Mouse (Mus musculus) embryonic facial prominence, embryonic 10.5 days (tissue): ENCODE measurements at regions not wholly inside any gene's neighbourhood (a gene's known extent, or its start where the extent isn't known, plus 50 kb on each side); places are given as distances from the start of the nearest gene placed in this dataset.
"Not testable (repeated sequence)": the region's sequence is repeated elsewhere in the genome, so short reads cannot be mapped to it uniquely, and the experiment has no call there.

Experiments
- DNase-seq: peaks from one replicate; pipeline ENCODE4 v3.0.0-alpha.2; 2017; ENCODE audit warnings: low spot score
- H3K27ac ChIP-seq: fragments of 300-500 bp; sonication (generic); replicated peaks from 2 replicates; pipeline ENCODE4 v1.5.1; 2016; ENCODE audit warnings: mild to moderate bottlenecking
- H3K27me3 ChIP-seq: fragments of 300-500 bp; sonication (generic); replicated peaks from 2 replicates; pipeline ENCODE4 v1.6.1; 2016; ENCODE audit warnings: low read depth, mild to moderate bottlenecking; ENCODE audit not compliant: poor library complexity, severe bottlenecking
- H3K36me3 ChIP-seq: fragments of 300-500 bp; sonication (generic); replicated peaks from 2 replicates; pipeline ENCODE4 v1.6.1; 2016; ENCODE audit warnings: mild to moderate bottlenecking, moderate library complexity
- H3K4me1 ChIP-seq: fragments of 300-500 bp; sonication (generic); 2 replicates; pipeline ENCODE4 v1.6.1; 2016
- H3K4me3 ChIP-seq: fragments of 300-500 bp; sonication (generic); 2 replicates; pipeline ENCODE4 v1.5.1; 2016; ENCODE audit warnings: mild to moderate bottlenecking, moderate library complexity
- H3K9me3 ChIP-seq: fragments of 300-500 bp; sonication (generic); 2 replicates; pipeline ENCODE4 v1.6.1; 2016; ENCODE audit warnings: mild to moderate bottlenecking
- WGBS: fragments of 180-500 bp; shearing (Covaris S2); methylation state at CpG from one replicate; pipeline ENCODE4 v1.1.7; 2016; 5-methylcytosine and 5-hydroxymethylcytosine counted together

DNA sequence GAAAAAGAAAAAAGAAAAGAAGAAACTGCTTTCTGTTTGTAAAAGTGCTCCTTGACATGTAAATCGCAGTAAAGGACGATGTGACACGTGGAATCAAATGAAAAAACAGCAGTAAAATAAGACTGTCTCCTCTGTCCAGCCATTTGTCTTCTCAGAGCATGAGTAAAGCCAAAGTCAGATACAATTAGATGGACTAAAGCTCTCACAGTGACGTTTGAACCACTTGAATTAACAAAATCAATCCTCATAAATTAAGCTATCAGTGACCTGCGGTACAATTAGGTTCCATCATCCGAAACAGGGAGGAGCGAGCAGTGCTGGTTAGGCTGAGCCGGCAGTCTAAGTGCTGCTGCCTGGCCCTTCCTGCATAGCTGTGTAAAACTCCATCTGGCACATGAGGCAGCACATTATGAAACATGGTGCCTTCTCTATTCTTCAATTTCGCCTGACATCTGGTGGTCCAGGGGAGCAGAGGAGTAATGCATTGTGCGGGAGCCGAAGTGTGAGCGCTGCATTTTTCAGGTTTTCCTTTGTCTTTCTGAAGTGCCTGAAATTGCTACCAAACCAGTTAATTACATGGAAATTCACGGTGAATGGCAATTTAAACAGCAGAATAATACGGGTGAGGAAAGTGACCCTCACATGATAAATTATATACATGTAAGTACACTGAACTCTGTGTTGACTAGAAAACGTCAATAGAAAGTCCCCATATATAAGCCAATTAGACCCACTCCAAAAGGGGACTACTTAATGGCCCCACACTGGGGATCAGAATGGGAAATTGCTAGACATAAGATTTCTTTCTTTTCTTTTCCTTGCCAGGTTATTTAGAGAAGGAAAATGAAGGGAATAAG lies 118.1 kb downstream of the Mmrn1 start:
- 63% methylated on average over 15 of the region's 15 CpGs for WGBS
- Histone ChIP-seq H3K9me3 (no peaks in the 10 kb centered on the region), H3K27ac (no peak overlapping the region), H3K4me3 (no peak overlapping the region), H3K4me1 (peaks cover 20% of the 10 kb centered on the region), H3K36me3 (no peaks in the 10 kb centered on the region), H3K27me3 (no peaks in the 10 kb centered on the region)
- DNase-seq = peak; percentile 27

DNA sequence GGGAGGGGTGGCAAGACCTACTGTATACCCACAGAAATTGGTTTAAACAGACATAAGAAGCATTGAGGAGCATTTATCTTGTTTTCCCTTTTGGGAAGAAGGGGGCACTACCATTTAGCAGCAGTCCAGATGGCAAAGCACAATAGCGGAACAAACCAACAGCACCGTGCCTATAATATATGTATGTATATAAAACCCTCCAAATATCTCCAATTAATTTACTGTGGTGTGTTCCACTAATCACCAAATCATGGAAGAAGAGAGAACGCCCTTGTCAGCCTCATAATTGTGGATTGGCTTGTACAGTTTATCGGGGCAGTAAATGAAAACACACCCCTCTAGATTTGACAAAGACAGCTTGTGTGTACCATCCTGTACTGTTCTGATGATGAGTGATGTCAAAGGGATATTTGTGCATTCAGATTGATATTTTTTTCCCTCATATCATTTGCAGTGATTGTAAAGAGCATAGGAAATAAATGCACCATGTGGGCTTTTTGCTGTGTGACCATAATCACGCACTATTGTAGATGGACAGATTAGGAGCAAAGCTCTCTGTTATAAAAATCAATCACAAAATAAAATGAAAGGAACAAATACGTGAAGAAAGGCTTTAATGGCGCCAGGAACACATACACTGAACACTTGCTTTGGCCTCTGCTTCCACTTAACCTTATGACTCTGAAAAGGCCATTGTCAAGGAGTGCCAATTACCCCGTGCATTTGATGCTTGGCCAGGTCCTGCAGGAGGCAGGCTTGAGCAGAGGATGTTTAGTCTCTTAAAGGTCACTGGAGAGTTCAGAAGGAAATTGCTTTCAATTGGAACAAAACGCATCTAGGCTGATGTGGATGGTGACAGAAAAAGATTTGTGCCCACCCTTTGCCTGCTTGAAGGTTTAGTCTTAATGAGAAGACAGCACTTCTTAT lies 119.0 kb downstream of the Mmrn1 start:
- H3K27ac ChIP-seq = no peak overlapping the region; the same call in 1 of the 2 replicates
- no peaks in the 10 kb centered on the region for H3K27me3 ChIP-seq
- H3K4me3 ChIP-seq = no peak overlapping the region
- no peaks in the 10 kb centered on the region for H3K9me3 ChIP-seq
- DNase-seq = peak; percentile 37
- H3K4me1 ChIP-seq = peaks cover 20% of the 10 kb centered on the region
- 61% methylated on average over 9 of the region's 9 CpGs for WGBS
- no peaks in the 10 kb centered on the region for H3K36me3 ChIP-seq

DNA sequence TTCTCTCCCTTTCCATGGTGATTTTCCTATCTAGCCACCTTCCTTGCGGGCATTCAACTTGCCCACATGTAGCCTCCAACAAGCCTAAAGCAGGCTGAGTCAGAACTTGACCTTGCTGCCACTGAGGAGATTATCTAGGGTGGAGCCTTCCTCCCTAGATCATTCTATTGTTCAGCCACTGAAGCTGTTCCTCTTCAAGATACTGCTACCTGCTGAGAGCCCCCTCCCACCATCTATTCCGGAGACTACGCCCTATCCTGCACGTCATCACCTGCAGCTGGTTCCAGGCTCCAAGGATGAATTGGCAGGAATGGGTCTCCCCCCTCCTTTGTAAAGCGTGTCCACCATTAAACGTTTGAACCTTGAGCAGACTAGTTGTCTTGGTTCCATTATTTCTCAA lies 122.9 kb downstream of the Mmrn1 start:
- not testable (repeated sequence) for H3K36me3 ChIP-seq, H3K27ac ChIP-seq, DNase-seq, H3K4me3 ChIP-seq, H3K27me3 ChIP-seq, H3K9me3 ChIP-seq
- peaks cover 18% of the 10 kb centered on the region for H3K4me1 ChIP-seq
- 86% methylated on average over 6 of the region's 6 CpGs for WGBS

DNA sequence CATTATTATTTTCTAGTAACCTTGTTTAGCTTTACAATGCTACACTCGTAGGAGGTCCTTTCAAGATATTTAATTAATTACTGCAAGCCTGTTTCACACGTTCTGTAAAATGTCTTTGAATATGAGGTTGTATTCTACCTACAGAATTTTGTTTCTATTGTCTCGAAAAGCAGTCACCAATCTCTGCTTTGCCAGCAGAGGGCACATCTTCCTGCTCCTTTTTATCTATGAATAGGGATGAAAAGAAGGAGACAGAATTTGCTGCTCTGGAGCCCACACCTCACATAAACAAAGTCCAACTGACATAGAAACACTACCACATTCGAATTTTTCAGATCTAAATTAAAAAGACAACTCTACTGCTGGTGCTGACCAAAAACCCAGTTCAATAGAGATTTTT lies 117.0 kb upstream of the Ccser1 start:
- Histone ChIP-seq H3K4me1 (peaks cover 40% of the 10 kb centered on the region), H3K36me3 (no peaks in the 10 kb centered on the region), H3K4me3 (no peak overlapping the region), H3K27me3 (no peaks in the 10 kb centered on the region), H3K9me3 (no peaks in the 10 kb centered on the region), H3K27ac (no peak overlapping the region)
- 42% methylated on average over 4 of the region's 4 CpGs for WGBS
- DNase-seq = peak; percentile 26

DNA sequence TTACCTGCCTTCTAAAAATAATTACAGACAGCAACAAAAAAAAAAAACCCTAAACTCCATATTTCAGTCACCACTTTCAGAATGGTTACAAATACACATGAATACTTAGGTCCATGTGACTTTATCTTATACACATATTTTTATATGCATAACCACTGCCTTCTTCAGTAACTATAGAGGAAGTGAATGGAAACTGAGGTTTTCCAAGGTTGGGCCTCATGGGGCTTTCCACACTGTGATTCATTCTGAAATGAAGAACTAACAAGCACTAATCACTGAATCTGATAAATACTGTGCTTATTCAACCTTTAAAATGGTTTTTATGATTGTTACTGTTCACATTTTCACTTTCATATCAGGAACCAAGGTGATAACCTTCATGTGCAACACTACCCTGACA lies 114.4 kb upstream of the Ccser1 start:
- H3K4me3 ChIP-seq = no peak overlapping the region
- H3K4me1 ChIP-seq = peaks cover 47% of the 10 kb centered on the region
- no peak for DNase-seq
- no peaks in the 10 kb centered on the region for H3K9me3 ChIP-seq
- no peaks in the 10 kb centered on the region for H3K27me3 ChIP-seq
- no peak overlapping the region for H3K27ac ChIP-seq
- no peaks in the 10 kb centered on the region for H3K36me3 ChIP-seq

DNA sequence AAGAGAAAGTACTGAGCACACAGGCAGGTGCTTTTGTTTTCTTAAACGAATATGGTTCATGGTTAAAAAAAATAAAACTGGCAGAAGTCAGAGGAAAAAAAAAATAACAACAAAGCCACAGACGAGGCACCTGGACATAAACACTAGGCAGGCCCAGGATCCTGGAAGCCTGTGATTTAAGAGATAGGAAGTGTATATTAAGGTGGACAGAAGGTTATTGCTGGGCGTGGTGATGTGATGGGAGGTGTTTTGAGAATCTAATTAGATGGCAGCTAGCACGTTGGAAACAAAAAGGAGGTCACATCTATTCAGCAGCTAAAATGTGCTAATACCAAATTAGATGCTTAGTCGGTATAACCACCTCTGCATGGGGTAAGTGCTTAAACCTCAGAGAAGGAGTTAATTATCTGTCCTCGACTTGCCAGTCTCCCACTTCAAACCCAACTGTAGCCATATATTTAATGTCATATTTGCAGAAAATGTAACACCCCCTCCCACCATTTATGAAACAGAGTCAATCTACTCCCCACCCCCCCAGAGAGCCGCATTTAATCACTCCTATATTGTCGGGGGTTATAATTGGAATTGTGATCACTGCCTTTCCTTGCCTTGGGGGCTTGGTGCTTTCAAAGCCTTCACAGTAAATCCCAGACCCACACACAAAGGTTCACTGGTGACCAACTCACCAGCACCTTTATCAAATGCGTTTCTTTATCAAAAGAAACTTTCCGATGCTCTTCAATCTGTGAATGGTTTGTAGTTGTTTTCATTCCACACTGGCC lies 113.4 kb upstream of the Ccser1 start:
- Histone ChIP-seq H3K27me3 (no peaks in the 10 kb centered on the region), H3K36me3 (no peaks in the 10 kb centered on the region), H3K27ac (no peak overlapping the region; the same call in 1 of the 2 replicates), H3K4me3 (no peak overlapping the region), H3K4me1 (peaks cover 47% of the 10 kb centered on the region), H3K9me3 (no peaks in the 10 kb centered on the region)
- 41% methylated on average over 10 of the region's 10 CpGs for WGBS
- DNase-seq = no peak

DNA sequence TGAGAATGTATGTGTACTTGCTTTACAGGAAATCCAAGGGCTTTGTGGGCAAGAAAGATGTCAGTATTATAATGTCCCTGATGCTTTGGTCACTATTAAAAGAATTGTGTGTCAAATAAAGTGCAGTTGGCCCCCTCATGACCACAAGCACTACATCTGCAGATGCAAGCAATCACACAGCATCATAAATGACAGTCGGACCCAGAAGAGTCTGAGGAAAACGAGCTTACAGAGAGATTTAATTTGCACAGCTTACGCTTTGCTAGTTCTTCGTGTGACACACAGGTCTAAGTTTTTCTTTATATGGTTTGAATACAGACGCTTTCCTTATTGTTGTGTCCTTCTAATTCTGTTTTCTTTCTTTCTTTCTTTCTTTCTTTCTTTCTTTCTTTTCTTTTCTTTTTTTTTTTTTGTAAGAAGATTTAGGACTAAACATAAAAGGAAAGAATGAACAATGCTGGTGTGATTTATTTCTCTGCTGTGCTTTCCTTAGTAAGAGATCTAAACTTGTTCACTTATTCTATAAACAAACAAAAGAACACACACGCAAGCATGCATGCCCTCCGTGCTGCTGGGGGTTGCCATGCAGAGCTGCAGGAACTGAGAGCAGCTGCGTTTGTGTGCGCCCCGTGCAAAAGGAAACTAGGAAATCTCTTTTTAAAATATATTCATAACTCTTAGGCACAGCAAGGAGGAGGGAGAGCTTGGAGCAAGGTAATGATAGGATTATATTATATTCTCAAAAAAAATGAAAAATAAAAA lies 112.6 kb upstream of the Ccser1 start:
- no peak overlapping the region; the same call in 1 of the 2 replicates for H3K4me3 ChIP-seq
- H3K4me1 ChIP-seq = peaks cover 47% of the 10 kb centered on the region
- no peaks in the 10 kb centered on the region for H3K27me3 ChIP-seq
- no peaks in the 10 kb centered on the region for H3K36me3 ChIP-seq
- DNase-seq = peak; percentile 24
- H3K9me3 ChIP-seq = no peaks in the 10 kb centered on the region
- 23% methylated on average over 10 of the region's 10 CpGs for WGBS
- H3K27ac ChIP-seq = peak overlapping the region; percentile 8; the same call in 1 of the 2 replicates

DNA sequence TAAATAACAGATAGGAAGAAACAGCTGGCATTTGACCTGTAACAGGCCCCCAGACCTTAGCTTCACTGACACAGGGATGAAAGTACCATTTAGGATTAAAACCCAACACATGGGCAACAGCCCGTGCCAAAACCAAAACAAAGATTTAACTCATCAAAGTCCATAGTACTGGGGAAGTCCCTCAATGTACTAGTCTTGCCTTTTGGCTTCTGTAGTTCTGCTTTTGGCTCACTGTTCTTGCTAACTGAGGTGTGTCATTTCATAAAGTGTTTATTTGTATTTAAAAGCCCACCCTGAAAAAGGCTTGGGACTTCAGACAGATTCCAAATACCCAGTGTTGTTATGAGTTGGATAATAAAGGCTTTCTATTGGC lies 112.0 kb upstream of the Ccser1 start:
- no peak overlapping the region; the same call in 1 of the 2 replicates for H3K4me3 ChIP-seq
- no peaks in the 10 kb centered on the region for H3K36me3 ChIP-seq
- no peaks in the 10 kb centered on the region for H3K27me3 ChIP-seq
- DNase-seq = no peak
- H3K4me1 ChIP-seq = peaks cover 47% of the 10 kb centered on the region
- H3K27ac ChIP-seq = peak overlapping the region; percentile 8; the same call in 1 of the 2 replicates
- WGBS = 4% methylated on average over 1 of the region's 1 CpGs
- no peaks in the 10 kb centered on the region for H3K9me3 ChIP-seq

DNA sequence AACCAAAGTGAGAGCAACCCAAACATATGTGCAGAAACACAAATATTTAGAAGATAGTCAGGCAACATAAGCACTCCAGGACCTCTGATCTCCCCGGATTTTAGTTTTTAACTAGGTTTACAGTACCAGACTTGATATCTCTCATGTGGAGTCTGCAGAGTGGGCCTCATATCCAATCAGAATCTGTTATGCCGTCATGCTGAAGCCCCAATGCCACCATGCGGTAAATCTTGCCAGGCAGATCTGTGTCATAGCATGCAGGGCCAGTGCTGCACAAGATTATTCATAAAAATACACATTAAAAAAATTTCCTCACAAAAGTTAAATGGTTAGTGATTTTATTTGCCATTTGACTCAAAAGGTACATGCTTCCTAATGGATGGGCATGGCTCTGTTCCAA lies 106.9 kb upstream of the Ccser1 start:
- Histone ChIP-seq H3K4me1 (peaks cover 6% of the 10 kb centered on the region), H3K36me3 (no peaks in the 10 kb centered on the region), H3K27ac (no peak overlapping the region), H3K27me3 (no peaks in the 10 kb centered on the region), H3K9me3 (no peaks in the 10 kb centered on the region), H3K4me3 (no peak overlapping the region)
- no peak for DNase-seq
- 89% methylated on average over 3 of the region's 3 CpGs for WGBS

DNA sequence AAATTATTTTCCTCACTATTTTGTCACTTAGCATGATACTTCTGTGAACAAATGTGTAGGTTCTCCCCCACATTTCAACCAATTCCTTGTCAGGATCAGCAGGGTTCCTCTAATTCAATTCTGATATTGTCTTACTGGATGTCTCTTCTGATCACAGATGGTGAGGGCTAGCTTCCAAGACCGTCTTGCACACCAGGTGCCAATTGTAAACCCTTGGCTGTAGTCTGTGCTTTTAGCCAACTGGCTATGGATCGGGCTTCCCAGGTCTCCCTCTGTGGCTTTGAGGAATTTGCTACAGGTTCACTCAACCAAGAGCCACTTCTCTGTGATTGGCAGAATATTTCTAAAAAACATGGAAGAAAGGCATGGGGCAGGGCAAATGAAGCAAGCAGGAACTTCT lies 106.3 kb upstream of the Ccser1 start:
- Histone ChIP-seq H3K4me1 (peaks cover under 1% of the 10 kb centered on the region), H3K27ac (no peak overlapping the region), H3K27me3 (no peaks in the 10 kb centered on the region), H3K9me3 (no peaks in the 10 kb centered on the region), H3K36me3 (no peaks in the 10 kb centered on the region), H3K4me3 (no peak overlapping the region)
- DNase-seq = no peak
- 83% methylated on average over 2 of the region's 2 CpGs for WGBS

DNA sequence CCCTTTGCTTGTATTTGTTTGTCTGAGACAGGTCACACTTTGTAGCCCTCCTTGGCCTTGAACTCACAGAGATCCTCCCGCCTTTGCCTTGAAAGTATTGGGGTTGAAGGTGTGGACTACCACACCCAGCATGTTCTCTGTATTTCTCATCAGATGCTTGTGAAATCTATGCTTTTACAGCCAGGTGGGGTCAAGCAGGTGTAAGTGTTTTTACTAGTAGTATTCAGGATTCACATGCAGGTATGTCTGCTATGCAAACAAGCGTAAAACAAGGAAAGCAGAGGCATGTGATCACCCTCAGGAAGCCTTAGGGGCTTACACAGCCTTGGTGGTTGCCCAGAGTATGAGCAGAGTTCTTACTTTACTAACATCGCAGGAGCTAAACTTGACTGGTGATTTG lies 105.4 kb upstream of the Ccser1 start:
- Histone ChIP-seq H3K27me3 (no peaks in the 10 kb centered on the region), H3K27ac (no peak overlapping the region), H3K4me3 (no peak overlapping the region), H3K4me1 (no peaks in the 10 kb centered on the region), H3K9me3 (no peaks in the 10 kb centered on the region), H3K36me3 (no peaks in the 10 kb centered on the region)
- 89% methylated on average over 3 of the region's 3 CpGs for WGBS
- DNase-seq = no peak

DNA sequence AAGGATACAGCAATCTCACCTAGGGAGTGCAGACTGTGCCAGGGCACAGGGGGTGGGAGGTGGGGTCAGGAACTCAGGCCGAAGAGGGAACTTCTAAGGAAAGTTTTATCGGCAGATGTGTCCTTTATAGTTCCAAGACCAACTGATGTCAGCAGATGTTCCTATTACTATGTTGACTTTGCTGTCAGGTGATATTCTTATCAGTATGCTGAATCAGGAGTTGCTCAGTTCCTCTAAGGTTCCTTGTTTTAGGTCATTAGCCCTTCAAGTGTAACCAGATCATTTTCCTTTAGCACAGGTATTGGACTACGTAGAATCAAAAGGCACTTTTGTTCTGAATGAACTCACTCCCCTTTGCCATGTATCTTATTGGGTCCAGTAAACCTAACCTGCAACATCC lies 101.6 kb upstream of the Ccser1 start:
- peaks cover 5% of the 10 kb centered on the region; the same call in 1 of the 2 replicates for H3K4me1 ChIP-seq
- no peaks in the 10 kb centered on the region for H3K27me3 ChIP-seq
- 84% methylated on average over 3 of the region's 3 CpGs for WGBS
- H3K9me3 ChIP-seq = no peaks in the 10 kb centered on the region
- H3K36me3 ChIP-seq = no peaks in the 10 kb centered on the region
- H3K27ac ChIP-seq = no peak overlapping the region
- no peak overlapping the region for H3K4me3 ChIP-seq
- no peak for DNase-seq
